Comparison of ENCODE assay signal across 35 mouse cellular contexts in the genomic region with DNA sequence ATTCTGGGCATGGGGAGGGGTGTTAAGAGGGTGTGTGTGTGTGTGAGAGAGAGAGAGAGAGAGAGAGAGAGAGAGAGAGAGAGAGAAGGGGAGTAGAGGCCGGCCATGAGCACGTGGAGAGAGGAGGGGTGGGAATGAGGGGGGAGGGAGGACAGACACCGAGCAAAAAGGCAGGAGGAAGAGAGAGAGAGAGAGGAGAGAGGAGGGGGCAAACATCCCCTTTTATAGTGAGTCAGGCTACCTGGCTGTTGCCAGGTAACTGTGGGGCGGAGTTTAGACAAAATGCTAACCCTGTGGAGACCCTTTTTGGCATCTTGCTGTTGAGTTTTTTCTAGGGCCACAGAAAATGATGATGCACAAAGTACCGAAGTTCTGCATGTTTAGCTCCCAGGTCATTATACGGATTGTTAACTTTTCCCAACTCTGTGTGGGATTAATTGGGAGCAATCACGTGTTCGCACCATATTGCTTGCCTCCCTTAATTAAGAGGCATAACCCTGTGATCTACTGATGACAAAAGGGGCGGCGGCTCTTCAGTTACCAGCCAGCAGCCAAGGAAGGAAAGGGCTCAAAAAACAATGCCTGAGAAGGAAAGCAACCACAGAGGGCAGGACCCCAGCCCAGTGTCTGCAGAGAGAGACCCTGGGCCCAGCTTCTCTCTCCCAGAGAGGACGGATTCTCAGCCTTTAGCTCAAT.
A peak's percentile ranks its signal among the peaks of the same experiment; 100 is the strongest.
DNase-seq lines count a peak whose midpoint lies in the region; ATAC-seq and TF ChIP-seq lines count a peak whose summit lies in the region.
"Had no signal": no experiment of that assay in that cellular context is flagged by ENCODE, and none has a peak within 500 bp of the region (broad histone marks: within the 10 kb centered on the region; RNA-seq: fewer than 3 reads in every experiment).

No protein-coding gene starts in this region.

- no peak overlapping the region for H3K4me3 ChIP-seq in hindbrain, embryonic 11.5 days (ENCODE audit: low read depth, low read length)
- H3K4me3 ChIP-seq in hindbrain, embryonic 12.5 days, result no peak overlapping the region
- H3K4me3 ChIP-seq in kidney, postnatal 0 days (replicated peaks; ENCODE audit: low read depth, low read length), result no peak overlapping the region
- H3K4me3 ChIP-seq in forebrain, embryonic 15.5 days, result no peak overlapping the region
- H3K4me3 ChIP-seq: embryonic facial prominence, embryonic 13.5 days; erythroblast, embryonic 14.5 days; heart, embryonic 15.5 days; intestine, embryonic 15.5 days; limb, embryonic 10.5 days; limb, embryonic 15.5 days; liver, embryonic 13.5 days; megakaryocyte, embryonic 14.5 days; midbrain, embryonic 13.5 days; neural tube, embryonic 15.5 days had no signal

- no peak for ATAC-seq in hindbrain, embryonic 11.5 days (ENCODE audit: low FRiP score)
- ATAC-seq in hindbrain, embryonic 12.5 days (ENCODE audit: low FRiP score), result no peak
- no peak; the same call in 1 of the 2 replicates for ATAC-seq in kidney, postnatal 0 days (replicated peaks; ENCODE audit: low FRiP score, low read depth)
- ATAC-seq in forebrain, embryonic 15.5 days (replicated peaks), result 0 out of 2 replicates have a peak, but pooled peaks have one; percentile 23
- ATAC-seq in monocyte, adult 5-6 weeks (replicated peaks; ENCODE audit: insufficient number of reproducible peaks, low FRiP score, low TSS enrichment, poor library complexity, severe bottlenecking), result no peak
- ATAC-seq: activated CD4-positive, CD25-positive, alpha-beta regulatory T cell, adult 4 months; hindbrain, embryonic 16.5 days; intestine, embryonic 15.5 days; lung, postnatal 0 days; midbrain, embryonic 13.5 days had no signal

- no peaks in the 10 kb centered on the region for H3K36me3 ChIP-seq in hindbrain, embryonic 11.5 days (ENCODE audit: control insufficient read depth, insufficient read depth, low read length)
- H3K36me3 ChIP-seq in hindbrain, embryonic 12.5 days, result no peaks in the 10 kb centered on the region
- H3K36me3 ChIP-seq in kidney, postnatal 0 days (ENCODE audit: insufficient read depth, low read length), result no peaks in the 10 kb centered on the region
- no peaks in the 10 kb centered on the region for H3K36me3 ChIP-seq in forebrain, embryonic 15.5 days
- H3K36me3 ChIP-seq: embryonic facial prominence, embryonic 13.5 days; heart, embryonic 15.5 days; intestine, embryonic 15.5 days; limb, embryonic 10.5 days; limb, embryonic 15.5 days; liver, embryonic 13.5 days; midbrain, embryonic 13.5 days; neural tube, embryonic 15.5 days had no signal

- no peaks in the 10 kb centered on the region for H3K27me3 ChIP-seq in hindbrain, embryonic 11.5 days (ENCODE audit: control insufficient read depth, insufficient read depth, low read length)
- no peaks in the 10 kb centered on the region for H3K27me3 ChIP-seq in hindbrain, embryonic 12.5 days
- H3K27me3 ChIP-seq in kidney, postnatal 0 days (ENCODE audit: insufficient read depth, low read length), result no peaks in the 10 kb centered on the region
- no peaks in the 10 kb centered on the region for H3K27me3 ChIP-seq in forebrain, embryonic 15.5 days
- H3K27me3 ChIP-seq: CH12.LX; embryonic facial prominence, embryonic 13.5 days; intestine, embryonic 15.5 days; limb, embryonic 15.5 days; liver, embryonic 13.5 days; megakaryocyte, embryonic 14.5 days; midbrain, embryonic 13.5 days; neural tube, embryonic 15.5 days had no signal

- peak; percentile 18 for DNase-seq in embryo, embryonic 10.5 days (ENCODE audit: low spot score)
- no peak for DNase-seq in embryo, embryonic 10 days (ENCODE audit: low spot score)
- peak; percentile 11 for DNase-seq in hindbrain, embryonic 11.5 days (ENCODE audit: low spot score)
- peak; percentile 58 for DNase-seq in kidney, postnatal 0 days (ENCODE audit: low spot score)
- DNase-seq in kidney, postnatal 14 days, result no peak
- DNase-seq: adrenal gland, adult 2 months; adrenal gland, postnatal 36 days; cerebellum, adult 8-10 months; cerebellum, postnatal 25 days; embryo, embryonic 11 days; gastrocnemius, postnatal 14 days; kidney, postnatal 36 days; layer of hippocampus, postnatal 36 days; liver, embryonic 13.5 days; lung, adult 18-20 months; lung, postnatal 4 days; right cerebral cortex, adult 18-20 months; spleen, adult 18-20 months; thymus, postnatal 14 days had no signal

- H3K4me1 ChIP-seq in hindbrain, embryonic 11.5 days (replicated peaks; ENCODE audit: control insufficient read depth, insufficient read depth, low read length), result no peaks in the 10 kb centered on the region
- H3K4me1 ChIP-seq in hindbrain, embryonic 12.5 days, result peaks cover 15% of the 10 kb centered on the region
- H3K4me1 ChIP-seq in kidney, postnatal 0 days (replicated peaks; ENCODE audit: insufficient read depth, low read length), result no peaks in the 10 kb centered on the region
- H3K4me1 ChIP-seq in forebrain, embryonic 15.5 days, result peaks cover 22% of the 10 kb centered on the region
- H3K4me1 ChIP-seq: embryonic facial prominence, embryonic 13.5 days; heart, embryonic 15.5 days; intestine, embryonic 15.5 days; limb, embryonic 15.5 days; liver, embryonic 13.5 days; megakaryocyte, embryonic 14.5 days had no signal

- 19% methylated on average over 11 of the region's 11 CpGs for WGBS in hindbrain, embryonic 11.5 days
- WGBS in hindbrain, embryonic 12.5 days, result 20% methylated on average over 11 of the region's 11 CpGs
- WGBS in kidney, postnatal 0 days, result 21% methylated on average over 11 of the region's 11 CpGs
- 4% methylated on average over 11 of the region's 11 CpGs for WGBS in forebrain, embryonic 15.5 days

- H3K4me2 ChIP-seq in hindbrain, embryonic 11.5 days (replicated peaks; ENCODE audit: low read depth, low read length), result no peak overlapping the region
- no peak overlapping the region for H3K4me2 ChIP-seq in hindbrain, embryonic 12.5 days (replicated peaks)
- H3K4me2 ChIP-seq in kidney, postnatal 0 days (ENCODE audit: low read length), result no peak overlapping the region
- H3K4me2 ChIP-seq in forebrain, embryonic 15.5 days (replicated peaks), result no peak overlapping the region
- H3K4me2 ChIP-seq: embryonic facial prominence, embryonic 13.5 days; heart, embryonic 15.5 days; intestine, embryonic 15.5 days; limb, embryonic 15.5 days; liver, embryonic 13.5 days; midbrain, embryonic 13.5 days; neural tube, embryonic 15.5 days had no signal

- no peak overlapping the region for H3K9ac ChIP-seq in hindbrain, embryonic 11.5 days (ENCODE audit: low read depth, low read length)
- H3K9ac ChIP-seq in hindbrain, embryonic 12.5 days, result no peak overlapping the region
- no peak overlapping the region for H3K9ac ChIP-seq in kidney, postnatal 0 days (ENCODE audit: low read depth, low read length)
- no peak overlapping the region for H3K9ac ChIP-seq in forebrain, embryonic 15.5 days (replicated peaks)
- H3K9ac ChIP-seq: embryonic facial prominence, embryonic 13.5 days; heart, embryonic 15.5 days; intestine, embryonic 15.5 days; limb, embryonic 15.5 days; liver, embryonic 13.5 days; midbrain, embryonic 13.5 days; neural tube, embryonic 15.5 days had no signal

- TF ChIP-seq CTCF in kidney, postnatal 0 days (IDR thresholded peaks at IDR 0.05; ENCODE audit: low read depth), result no peak

- H3K27ac ChIP-seq in hindbrain, embryonic 11.5 days (ENCODE audit: low read depth, low read length), result no peak overlapping the region
- no peak overlapping the region for H3K27ac ChIP-seq in hindbrain, embryonic 12.5 days
- no peak overlapping the region for H3K27ac ChIP-seq in kidney, postnatal 0 days
- no peak overlapping the region for H3K27ac ChIP-seq in forebrain, embryonic 15.5 days (replicated peaks)
- H3K27ac ChIP-seq: embryonic facial prominence, embryonic 13.5 days; heart, embryonic 15.5 days; intestine, embryonic 15.5 days; limb, embryonic 10.5 days; limb, embryonic 15.5 days; liver, embryonic 13.5 days; midbrain, embryonic 13.5 days; neural tube, embryonic 15.5 days had no signal

- no peaks in the 10 kb centered on the region for H3K9me3 ChIP-seq in hindbrain, embryonic 11.5 days (ENCODE audit: control insufficient read depth, low read length)
- no peaks in the 10 kb centered on the region for H3K9me3 ChIP-seq in hindbrain, embryonic 12.5 days (replicated peaks)
- H3K9me3 ChIP-seq in kidney, postnatal 0 days (replicated peaks; ENCODE audit: low read length), result no peaks in the 10 kb centered on the region
- no peaks in the 10 kb centered on the region for H3K9me3 ChIP-seq in forebrain, embryonic 15.5 days
- H3K9me3 ChIP-seq: embryonic facial prominence, embryonic 13.5 days; heart, embryonic 15.5 days; intestine, embryonic 15.5 days; limb, embryonic 10.5 days; limb, embryonic 15.5 days; liver, embryonic 13.5 days; megakaryocyte, embryonic 14.5 days; midbrain, embryonic 13.5 days; neural tube, embryonic 15.5 days had no signal

Comparison
In these comparisons a context has a peak if more than half of its experiments do, and no peak if none do; other contexts are left out.
1. DNase-seq: peak in embryo, embryonic 10.5 days (single experiment), hindbrain, embryonic 11.5 days (single experiment) and kidney, postnatal 0 days (single experiment); none in embryo, embryonic 10 days (single experiment) and kidney, postnatal 14 days (single experiment).